Mouse (Mus musculus) cerebellum, postnatal 25 days (tissue): Measurements from ENCODE around the gene Tgif2.

Experiments used
- DNase-seq, 2 experiments: peaks; one replicate each; pipeline ENCODE4 v3.0.0; 2021; ENCODE audit warnings: mixed read lengths in 2 of 2

The Tgif2 gene

GRCm38 (mm10) chr2:156843331-156843730, 3.5 kb downstream of the Tgif2 start:
- peak in 1 of 2 experiments; percentile 41 for DNase-seq

- no peak for DNase-seq
Observed at GRCm38 (mm10) chr2:156844715-156845114, 4.9 kb downstream of the Tgif2 start.

- DNase-seq: no peak
Observed at GRCm38 (mm10) chr2:156847653-156848052, 7.8 kb downstream of the Tgif2 start.

GRCm38 (mm10) chr2:156848526-156849182, 8.8 kb downstream of the Tgif2 start:
- DNase-seq: no peak

- DNase-seq: no peak
Observed at GRCm38 (mm10) chr2:156850505-156850904, 10.7 kb downstream of the Tgif2 start.

GRCm38 (mm10) chr2:156853584-156853983, 13.8 kb downstream of the Tgif2 start:
- DNase-seq: peak in 1 of 2 experiments; percentile 37

- peak; percentile 60 to 73 for DNase-seq
Observed at GRCm38 (mm10) chr2:156853999-156854771, 14.4 kb downstream of the Tgif2 start.

- DNase-seq: no peak
Observed at GRCm38 (mm10) chr2:156856311-156856710, 16.5 kb downstream of the Tgif2 start.

- no peak for DNase-seq
Observed at GRCm38 (mm10) chr2:156857385-156857791, 17.6 kb downstream of the Tgif2 start.

- no peak for DNase-seq
Observed at GRCm38 (mm10) chr2:156857835-156858234, 18.0 kb downstream of the Tgif2 start, which contains the start of gene 4930518I15Rik. TSS of gene 4930518I15Rik (minus strand) at chr2:156857946.

GRCm38 (mm10) chr2:156858671-156859070, 18.9 kb downstream of the Tgif2 start:
- no peak for DNase-seq

- peak; percentile 43 to 49 for DNase-seq
Observed at GRCm38 (mm10) chr2:156862041-156862717, 22.4 kb downstream of the Tgif2 start.

- DNase-seq: peak; percentile 99
Observed at GRCm38 (mm10) chr2:156862772-156863486, 23.1 kb downstream of the Tgif2 start, which contains the start of gene Rab5if. TSS of gene Rab5if (plus strand) at chr2:156863128.

GRCm38 (mm10) chr2:156863487-156864160, 23.8 kb downstream of the Tgif2 start:
- DNase-seq: peak in 1 of 2 experiments; percentile 28

- DNase-seq: peak; percentile 49 to 65
Observed at GRCm38 (mm10) chr2:156864481-156864880, 24.7 kb downstream of the Tgif2 start.

GRCm38 (mm10) chr2:156868994-156869393, 29.2 kb downstream of the Tgif2 start:
- peak; percentile 50 to 57 for DNase-seq

- peak; percentile 31 to 51 for DNase-seq
Observed at GRCm38 (mm10) chr2:156869554-156869953, 29.7 kb downstream of the Tgif2 start.

GRCm38 (mm10) chr2:156870519-156870918, 30.7 kb downstream of the Tgif2 start:
- peak; percentile 38 to 61 for DNase-seq

- DNase-seq: peak; percentile 70 to 82
Observed at GRCm38 (mm10) chr2:156873629-156874028, 33.8 kb downstream of the Tgif2 start.

GRCm38 (mm10) chr2:156874047-156874759, 34.4 kb downstream of the Tgif2 start:
- DNase-seq: peak in 1 of 2 experiments; percentile 49
